Mouse (Mus musculus) cerebellum, postnatal 36 days (tissue): ENCODE measurements around the gene Sorcs1.

Experiments used
- DNase-seq, 2 experiments: peaks; one replicate each; pipeline ENCODE4 v3.0.0; 2021 to 2022; ENCODE audit warnings: mixed read lengths in 2 of 2

The Sorcs1 gene

GRCm38 (mm10) chr19:50677903-50678896 lies at the start of gene Sorcs1:
Gene Sorcs1 (minus strand): TSS chr19:50678646.
- peak; percentile 49 to 63 for DNase-seq

- DNase-seq = no peak
Observed at GRCm38 (mm10) chr19:50683277-50683676, 4.8 kb upstream of the Sorcs1 start.

GRCm38 (mm10) chr19:50678946-50679345 lies 500 bp upstream of the Sorcs1 start:
- no peak for DNase-seq

- DNase-seq = peak in 1 of 2 experiments; percentile 19
Observed at GRCm38 (mm10) chr19:50676578-50677524, 1.6 kb downstream of the Sorcs1 start.

GRCm38 (mm10) chr19:50674921-50675320 lies 3.5 kb downstream of the Sorcs1 start:
- peak in 1 of 2 experiments; percentile 17 for DNase-seq

- no peak for DNase-seq
Observed at GRCm38 (mm10) chr19:50667516-50667915, 10.9 kb downstream of the Sorcs1 start.

- DNase-seq = no peak
Observed at GRCm38 (mm10) chr19:50664311-50664710, 14.1 kb downstream of the Sorcs1 start.

- no peak for DNase-seq
Observed at GRCm38 (mm10) chr19:50659144-50659543, 19.3 kb downstream of the Sorcs1 start.

GRCm38 (mm10) chr19:50652750-50653149 lies 25.7 kb downstream of the Sorcs1 start:
- DNase-seq = no peak

GRCm38 (mm10) chr19:50643836-50644235 lies 34.6 kb downstream of the Sorcs1 start:
- DNase-seq = peak in 1 of 2 experiments; percentile 2

- DNase-seq = no peak
Observed at GRCm38 (mm10) chr19:50642121-50642520, 36.3 kb downstream of the Sorcs1 start.

GRCm38 (mm10) chr19:50640251-50641032 lies 38.0 kb downstream of the Sorcs1 start:
- DNase-seq = no peak

- no peak for DNase-seq
Observed at GRCm38 (mm10) chr19:50638176-50638575, 40.3 kb downstream of the Sorcs1 start.

GRCm38 (mm10) chr19:50614013-50614412 lies 64.4 kb downstream of the Sorcs1 start:
- DNase-seq = no peak

GRCm38 (mm10) chr19:50611619-50612018 lies 66.8 kb downstream of the Sorcs1 start:
- DNase-seq = no peak

GRCm38 (mm10) chr19:50603882-50604281 lies 74.6 kb downstream of the Sorcs1 start:
- DNase-seq = no peak

GRCm38 (mm10) chr19:50603380-50603779 lies 75.1 kb downstream of the Sorcs1 start:
- peak; percentile 6 to 14 for DNase-seq

- no peak for DNase-seq
Observed at GRCm38 (mm10) chr19:50597300-50597699, 81.1 kb downstream of the Sorcs1 start.

GRCm38 (mm10) chr19:50586182-50586581 lies 92.3 kb downstream of the Sorcs1 start:
- DNase-seq = peak; percentile 16 to 29

GRCm38 (mm10) chr19:50582952-50583351 lies 95.5 kb downstream of the Sorcs1 start:
- no peak for DNase-seq

GRCm38 (mm10) chr19:50569669-50570195 lies 108.7 kb downstream of the Sorcs1 start:
- DNase-seq = no peak

GRCm38 (mm10) chr19:50566306-50566705 lies 112.1 kb downstream of the Sorcs1 start:
- DNase-seq = no peak
